Mouse (Mus musculus): ENCODE results near the gene Nr5a1.

Nr5a1 gene

DNA sequence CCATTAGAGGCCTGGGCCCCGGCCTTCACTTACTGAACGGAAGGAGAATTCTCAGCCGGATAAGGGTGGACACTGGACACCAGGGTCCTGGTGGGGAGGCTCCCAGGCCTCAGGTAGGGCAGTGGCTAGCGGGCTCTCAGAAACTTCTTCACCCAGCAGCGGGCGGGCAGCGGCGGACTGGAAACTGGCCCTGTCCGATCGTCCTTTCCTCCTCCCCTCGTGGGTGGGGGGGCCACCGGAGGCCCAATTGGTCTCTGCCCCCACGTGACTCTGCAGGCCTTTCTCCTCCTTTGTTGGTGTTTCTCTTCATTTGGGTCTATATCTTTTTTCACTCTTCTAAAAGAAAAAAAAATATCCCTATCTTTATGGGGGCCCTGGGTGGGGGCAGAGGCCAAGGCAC is at the start of gene Nr5a1:
Gene Nr5a1, minus strand, starts transcription at position 219 of the 400 bp plus-strand sequence.
- in situ Hi-C loops (cut with MboI) = no loop called here

DNA sequence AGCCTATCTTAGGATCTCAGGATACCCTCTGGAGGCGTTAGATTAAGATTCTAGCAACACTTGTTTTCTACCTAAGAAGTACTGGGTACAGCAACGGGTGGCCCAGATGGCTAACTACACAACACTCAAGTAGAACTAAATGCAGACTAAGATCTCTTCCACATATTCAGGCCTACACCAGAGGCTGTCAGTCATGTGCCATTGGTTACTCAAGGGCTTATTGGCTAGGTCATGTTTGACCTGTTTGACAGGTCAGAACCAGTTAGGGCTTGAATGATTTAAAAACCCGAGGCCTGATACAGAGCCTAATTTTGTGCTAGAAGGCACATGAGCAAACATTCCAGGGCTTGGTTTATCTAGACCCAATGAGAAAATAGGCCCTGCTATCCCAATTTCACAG is 25.5 kb upstream of the Nr5a1 start:
- in situ Hi-C loops (cut with MboI) = no loop called here

DNA sequence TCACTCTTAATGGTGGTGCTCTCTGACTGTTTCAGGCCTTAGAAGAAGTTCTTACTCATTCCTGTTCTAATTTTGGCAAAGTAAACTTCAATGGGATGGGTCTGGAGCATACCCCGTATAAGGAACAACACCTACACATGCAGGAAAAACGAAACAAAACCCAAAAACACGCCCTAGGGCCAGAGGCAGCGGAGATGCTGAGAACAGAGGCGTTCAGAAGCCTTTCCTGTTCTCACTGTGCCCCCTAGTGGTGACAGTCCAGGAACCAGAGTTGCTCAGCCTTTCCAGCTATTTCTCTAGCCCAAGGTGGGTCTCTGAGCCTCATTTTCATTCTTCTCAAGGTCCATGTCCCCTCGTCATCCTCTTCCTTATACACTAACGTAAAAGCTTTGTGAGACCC is 25.1 kb upstream of the Nr5a1 start:
- in situ Hi-C loops (cut with MboI) = no loop called here

DNA sequence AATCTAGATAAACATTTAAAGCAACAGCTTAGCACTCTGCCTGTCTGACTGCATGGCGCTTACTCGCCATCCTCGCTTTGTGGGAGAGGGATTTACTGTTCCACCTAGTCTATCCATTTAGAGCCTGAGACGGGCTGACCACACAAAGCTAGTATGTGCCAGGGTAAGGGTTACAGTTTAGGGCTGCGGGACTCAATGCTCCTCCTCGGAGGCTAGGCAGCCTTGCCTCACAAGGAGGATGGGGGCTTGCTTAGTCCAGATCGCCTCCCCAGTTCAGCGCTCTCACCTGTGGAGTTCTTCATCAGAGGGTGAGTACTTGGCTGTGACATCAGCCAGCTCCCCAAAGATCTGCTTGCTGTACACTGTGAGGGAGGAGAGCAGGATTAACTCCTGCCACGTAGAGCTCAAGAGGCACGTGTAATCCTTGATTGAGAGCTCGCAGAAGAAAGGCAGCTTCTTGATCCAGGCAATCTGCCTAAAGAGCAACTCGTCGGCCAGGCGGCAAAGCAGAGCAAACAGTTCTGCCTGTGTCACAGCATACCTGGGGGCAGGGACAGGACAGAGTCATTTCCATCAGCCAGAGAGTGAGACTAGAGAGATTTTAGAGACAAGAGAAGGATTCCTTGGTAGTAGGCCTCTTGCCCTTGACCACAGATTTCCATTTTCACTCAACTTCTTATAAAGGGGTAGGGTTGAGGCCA is 24.4 kb upstream of the Nr5a1 start:
- in situ Hi-C loops (cut with MboI) = no loop called here

DNA sequence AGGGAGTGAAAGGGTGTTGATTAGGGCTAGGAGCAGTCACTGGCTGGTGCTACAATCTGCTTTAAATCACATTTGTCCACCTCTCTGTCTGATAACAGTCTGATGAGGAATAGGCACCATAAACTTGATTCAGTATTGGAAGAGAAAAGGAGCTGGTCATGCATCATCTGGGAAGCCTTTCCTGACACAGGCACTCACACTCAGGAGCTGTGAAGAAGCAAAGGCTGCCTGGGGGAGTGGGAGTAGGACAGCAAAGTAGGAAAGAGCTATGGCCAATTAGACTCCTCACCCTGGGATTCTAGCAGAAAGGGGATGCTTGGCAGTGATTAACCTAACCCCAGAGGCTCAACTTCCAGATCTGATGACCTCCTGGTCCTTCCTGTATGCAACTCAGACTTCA is 21.4 kb upstream of the Nr5a1 start:
- in situ Hi-C loops (cut with MboI) = no loop called here

DNA sequence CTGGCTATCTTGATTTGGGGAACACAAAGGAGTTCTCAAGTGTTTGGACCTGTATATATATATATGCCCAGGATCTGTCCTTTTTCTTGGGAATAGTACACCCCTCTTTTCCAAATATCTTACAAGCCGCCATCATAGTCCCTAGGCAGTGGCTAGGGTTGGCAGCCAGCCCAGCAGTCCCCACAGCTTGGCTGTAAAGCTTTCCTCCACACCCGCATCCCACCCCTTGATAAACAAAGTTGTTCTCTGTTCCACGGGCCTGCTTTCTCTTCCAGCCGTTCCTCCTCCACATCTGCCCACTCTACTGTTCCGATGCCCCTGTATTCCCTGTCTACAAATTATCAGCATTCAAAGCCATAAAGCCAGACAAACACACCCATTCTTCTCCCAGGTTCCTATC is 20.4 kb upstream of the Nr5a1 start:
- in situ Hi-C loops (cut with MboI) = no loop called here

DNA sequence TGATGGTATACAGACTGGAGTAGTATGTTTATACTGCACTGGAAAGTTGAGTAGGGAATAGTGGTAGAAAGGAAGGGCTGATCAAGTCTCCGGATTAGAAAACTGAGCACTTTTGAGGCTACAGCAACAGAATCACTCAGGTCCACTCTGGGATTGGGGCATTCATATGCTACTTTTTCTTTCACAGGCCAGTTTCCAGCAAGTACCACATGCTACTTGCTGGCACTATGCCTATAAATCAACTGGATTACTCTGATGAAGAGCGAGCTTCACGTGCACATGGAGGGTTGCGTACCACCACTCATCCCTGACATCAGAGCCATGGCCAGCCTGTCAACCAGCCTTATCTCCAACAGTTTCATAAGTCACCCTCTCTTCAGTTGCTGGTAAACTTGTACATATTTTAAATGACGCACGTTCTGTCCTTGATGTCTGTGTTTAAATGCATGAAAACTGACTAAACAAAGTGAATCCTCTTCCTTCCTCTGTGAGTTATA is 16.0 kb upstream of the Nr5a1 start:
- in situ Hi-C loops (cut with MboI) = no loop called here

DNA sequence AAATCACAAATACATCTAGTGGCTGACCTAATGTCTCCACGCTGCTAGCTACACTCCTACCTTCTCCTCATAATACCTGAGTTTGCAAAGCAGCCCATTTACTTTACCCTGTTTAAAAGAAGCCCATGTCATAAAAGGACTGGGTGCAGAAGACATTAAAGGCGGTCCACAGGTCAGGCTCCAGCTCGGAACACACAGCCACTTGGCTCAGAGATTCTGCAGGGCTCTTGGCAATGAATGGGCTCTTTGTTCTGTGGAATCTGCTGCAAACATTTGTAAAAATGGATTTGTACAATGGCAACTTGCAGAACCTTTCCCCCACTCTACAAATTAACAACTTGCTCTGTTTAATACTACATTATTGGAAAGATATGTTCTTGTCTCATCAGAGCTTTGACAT is 11.1 kb upstream of the Nr5a1 start:
- in situ Hi-C loops (cut with MboI) = no loop called here

DNA sequence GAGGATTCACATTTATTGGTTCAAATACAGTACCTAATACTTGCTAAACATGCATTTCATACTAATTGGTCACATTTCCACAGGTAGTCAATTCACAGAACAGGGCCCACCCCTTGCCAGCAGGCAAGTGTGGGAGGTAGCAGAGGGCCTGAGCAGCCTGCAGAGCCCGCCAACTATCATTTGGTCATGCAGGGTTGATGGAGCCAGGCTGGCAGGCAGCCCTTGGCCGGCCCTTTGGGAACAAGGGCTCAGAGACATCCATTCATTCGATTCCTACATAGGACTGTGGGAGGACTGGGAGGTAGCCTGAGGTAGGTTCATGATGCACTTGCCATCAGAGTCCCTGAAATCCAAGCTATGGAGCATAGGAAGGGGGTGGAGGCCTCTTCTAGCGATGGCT is 9.0 kb upstream of the Nr5a1 start:
- in situ Hi-C loops (cut with MboI) = no loop called here

DNA sequence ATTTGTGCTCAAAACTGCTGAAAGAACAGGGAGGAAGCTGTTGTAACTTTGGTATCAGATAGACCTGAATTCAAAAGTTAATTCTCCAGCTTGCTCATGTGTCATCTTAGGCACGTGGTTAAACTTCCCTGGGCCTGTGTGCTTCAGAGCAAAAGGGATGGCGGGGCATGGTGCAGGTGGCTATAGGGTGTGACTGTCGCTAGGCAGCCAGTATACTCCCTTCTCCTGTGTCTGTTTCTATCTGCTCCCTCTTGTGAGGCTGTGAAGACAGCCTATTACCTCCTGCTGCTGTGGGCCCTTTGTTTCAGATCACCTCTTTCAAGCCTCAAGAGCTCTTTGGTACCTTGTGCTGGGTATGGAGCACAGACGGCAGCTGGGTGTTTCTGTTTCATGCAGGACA is 7.7 kb upstream of the Nr5a1 start:
- in situ Hi-C loops (cut with MboI) = no loop called here

DNA sequence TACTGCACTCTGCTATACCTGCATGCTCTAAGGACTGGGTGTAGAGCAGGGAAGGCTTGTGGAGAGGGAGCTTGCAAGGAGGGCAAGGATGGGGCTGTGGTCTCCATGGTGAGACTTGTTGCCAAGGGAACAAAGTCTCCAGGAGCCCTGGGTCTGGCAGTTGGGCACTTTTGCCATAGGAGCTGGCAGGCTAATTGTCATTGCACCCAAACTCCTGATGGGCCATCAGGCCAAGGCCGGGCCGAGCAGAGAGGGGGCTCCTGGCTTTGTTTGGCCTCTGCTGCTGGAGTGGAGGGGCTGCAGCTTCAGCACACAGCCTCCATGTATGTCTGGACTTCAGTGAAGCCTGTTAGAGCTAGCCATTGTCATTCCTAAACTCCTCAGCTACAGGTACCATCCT is 6.3 kb upstream of the Nr5a1 start:
- in situ Hi-C loops (cut with MboI) = no loop called here

DNA sequence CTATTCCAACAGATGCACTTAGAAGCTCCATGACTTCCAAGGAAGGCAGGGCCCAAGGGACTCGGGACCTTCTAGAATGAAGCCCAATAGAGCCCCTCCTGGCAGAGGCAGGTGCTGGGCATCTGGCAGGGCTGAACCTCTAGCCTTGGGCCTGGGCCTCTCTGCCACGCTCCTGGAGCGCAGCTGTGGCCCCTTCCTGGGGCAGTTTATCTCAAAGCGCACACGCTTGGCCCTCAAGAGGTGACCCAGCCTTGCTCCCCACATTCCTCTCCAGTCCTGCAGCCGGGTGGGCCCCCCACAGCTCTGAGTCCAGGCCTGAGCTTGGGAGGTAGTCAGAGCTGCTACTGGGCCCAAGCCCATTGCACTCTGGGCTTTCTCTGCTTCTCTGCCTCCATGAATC is 5.0 kb upstream of the Nr5a1 start:
- in situ Hi-C loops (cut with MboI) = no loop called here

DNA sequence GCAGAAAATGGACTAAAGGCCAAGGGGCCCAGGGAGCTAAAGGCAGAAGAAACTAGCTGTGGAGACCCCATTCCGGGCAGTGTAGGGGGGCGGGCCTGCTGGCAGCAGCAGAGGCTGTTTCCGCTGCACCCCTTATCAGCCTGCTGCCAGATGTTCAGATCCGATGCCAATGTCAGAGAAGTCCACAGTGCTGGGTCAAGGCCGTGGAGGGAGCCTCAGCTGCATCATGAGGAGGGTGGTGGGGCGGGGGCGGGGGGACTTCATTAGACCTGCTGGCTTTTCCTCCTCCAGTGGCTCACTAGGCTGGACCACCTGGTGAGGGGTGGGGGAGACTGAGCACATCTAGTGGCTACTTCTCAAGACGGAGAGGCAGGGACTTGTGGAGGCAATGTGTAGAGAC is 4.3 kb upstream of the Nr5a1 start:
- in situ Hi-C loops (cut with MboI) = no loop called here

DNA sequence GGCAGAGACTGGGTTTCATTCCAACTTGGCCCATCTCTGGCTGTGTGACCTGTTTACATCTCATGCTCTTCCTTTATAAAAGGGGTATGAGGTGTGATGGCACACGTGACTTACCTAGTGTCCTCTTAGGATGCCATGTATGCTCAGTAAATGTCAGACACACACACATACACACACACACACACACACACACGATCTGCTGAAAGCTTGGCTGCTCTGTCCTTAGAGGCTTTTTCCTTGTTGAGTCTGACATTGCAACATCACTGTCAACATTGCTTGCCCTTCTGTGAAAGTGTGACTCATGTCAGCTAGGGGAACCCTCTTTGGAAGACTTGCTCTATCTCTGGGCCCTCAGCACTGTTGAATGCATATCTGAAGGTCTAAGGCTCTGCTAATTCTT is 3.1 kb upstream of the Nr5a1 start:
- in situ Hi-C loops (cut with MboI) = no loop called here

DNA sequence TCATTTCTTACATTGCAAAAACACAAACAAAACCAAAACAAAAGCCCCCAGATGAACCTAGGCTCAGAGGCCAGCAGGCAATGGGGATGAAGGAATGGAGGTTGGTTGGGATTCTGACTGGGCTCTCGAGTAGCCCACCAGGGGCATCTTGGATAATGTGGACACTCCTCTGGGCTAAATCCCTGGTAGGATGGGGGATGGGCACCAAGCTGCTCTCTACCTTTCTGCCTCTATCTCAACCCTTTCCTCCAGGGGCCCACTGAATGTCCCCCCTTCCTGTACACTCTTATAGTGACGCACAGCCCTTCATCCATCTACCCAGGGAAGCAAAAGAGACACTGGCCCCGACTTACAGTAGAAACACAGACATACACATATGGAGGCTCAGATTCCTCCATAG is 746 bp downstream of the Nr5a1 start:
- in situ Hi-C loops (cut with MboI) = no loop called here

DNA sequence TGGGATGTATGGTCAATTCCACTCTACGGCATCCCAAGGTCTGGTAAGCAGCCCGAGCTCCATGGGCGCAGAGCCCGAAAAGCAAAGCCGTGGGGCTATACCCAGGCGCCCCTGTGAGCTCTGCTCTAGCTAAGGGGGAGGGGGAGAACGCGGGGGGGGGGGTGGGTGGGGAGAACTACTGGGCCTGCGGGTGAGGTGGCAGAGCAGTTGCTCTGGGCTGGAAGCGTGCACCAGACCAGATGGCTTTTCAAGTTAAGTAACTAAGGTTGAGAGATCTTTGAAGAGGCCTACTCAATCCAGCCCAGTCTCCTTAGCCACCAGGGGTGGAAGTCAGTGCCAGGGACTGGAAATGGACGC is 1.6 kb downstream of the Nr5a1 start:
- in situ Hi-C loops (cut with MboI) = no loop called here

DNA sequence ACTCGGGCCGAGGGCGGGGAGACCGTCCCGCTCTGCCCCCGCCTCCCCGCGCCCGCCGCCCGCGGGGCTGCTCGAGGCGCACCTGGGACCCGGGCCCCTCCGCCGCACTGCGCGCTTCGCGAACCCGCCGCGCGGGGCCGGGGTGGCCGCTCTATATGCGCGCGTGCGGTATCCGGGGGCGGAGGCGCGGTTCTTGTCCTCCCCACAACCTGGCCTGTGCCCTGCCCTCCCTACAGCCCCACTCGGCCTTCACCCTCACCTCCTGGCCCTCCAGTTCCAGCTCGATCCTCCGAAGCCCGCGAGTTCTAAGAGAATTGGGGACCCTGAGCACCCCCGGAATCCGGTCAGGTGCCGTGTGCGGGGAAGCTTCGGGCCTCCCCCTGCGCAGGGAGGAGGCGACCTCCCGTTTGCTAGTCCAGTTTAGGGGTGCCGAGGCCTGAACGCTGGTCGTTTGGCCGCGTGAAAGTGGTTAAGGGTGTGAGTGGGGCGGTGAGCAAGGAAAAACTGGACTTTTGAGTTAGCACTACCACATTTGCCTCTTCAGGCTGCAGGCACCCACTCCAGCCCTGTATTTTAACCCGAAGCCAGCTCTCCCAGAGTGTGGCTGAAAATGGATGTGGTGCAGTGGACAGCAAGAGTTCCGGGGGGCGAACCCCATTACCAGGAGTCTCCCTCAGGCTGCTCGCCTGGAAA is 2.1 kb downstream of the Nr5a1 start:
- in situ Hi-C loops (cut with MboI) = no loop called here

DNA sequence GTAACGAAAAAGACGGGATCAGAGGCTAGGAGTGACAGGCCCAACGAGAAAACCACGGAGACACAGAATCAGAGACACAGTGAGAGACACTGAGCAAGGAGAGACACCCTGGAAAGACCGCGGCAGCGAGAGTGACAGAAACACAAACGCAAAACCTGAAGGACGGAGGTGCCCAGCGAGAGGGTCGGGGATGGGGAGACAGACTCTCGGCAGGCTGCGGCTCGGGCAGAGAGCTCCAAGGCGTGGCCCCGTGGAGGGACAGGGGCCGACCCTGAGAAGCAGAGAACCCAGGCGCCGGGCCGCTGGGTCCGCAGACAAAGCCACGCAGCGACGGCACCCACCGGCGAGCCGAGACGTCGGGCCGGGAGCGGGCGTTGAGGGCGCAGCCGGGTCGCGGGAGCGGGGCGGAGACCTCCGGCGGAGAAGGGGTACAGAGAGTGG is 2.9 kb downstream of the Nr5a1 start:
- in situ Hi-C loops (cut with MboI) = no loop called here

DNA sequence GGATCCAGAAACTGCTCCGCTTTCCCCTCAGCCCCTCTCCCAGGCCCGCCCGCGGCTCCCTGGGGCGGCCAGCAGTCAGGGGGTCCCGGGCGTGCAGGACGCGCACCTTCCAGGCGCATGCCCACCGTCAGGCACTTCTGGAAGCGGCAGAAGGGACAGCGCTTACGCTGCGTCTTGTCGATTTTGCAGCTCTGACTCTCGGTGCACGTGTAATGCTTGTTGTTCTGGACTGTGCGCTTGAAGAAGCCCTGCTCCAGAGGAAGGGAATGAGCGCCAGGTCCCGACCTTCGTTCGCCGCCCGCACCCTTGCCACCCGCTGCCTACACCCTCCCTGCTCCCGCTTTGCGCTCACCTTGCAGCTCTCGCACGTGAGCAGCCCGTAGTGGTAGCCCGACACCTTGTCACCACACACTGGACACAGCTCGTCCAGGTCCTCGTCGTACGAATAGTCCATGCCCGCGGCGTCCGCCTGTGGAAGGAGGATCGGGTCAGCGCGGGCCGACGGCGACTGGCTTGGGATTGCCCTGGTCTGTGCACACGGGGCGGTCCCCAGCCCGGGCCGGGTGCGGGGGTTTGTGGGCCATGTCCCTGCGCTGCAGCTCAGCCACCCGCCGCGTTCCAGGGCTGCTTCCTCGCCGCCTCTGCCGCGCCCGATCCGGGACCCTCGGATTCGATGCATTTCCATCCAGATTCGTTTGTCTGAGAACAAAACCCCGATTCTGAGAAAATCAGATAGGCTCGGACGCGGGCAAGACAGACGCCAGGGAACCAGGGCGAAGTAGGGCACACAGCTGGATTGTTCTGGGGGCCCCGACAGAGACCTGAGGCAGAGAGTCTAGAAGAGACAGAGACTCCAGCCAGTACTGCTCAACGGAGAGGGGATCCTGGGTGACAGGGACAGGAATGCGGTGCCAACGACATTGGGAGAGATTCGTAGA is 3.8 kb downstream of the Nr5a1 start:
- in situ Hi-C loops (cut with MboI) = no loop called here

DNA sequence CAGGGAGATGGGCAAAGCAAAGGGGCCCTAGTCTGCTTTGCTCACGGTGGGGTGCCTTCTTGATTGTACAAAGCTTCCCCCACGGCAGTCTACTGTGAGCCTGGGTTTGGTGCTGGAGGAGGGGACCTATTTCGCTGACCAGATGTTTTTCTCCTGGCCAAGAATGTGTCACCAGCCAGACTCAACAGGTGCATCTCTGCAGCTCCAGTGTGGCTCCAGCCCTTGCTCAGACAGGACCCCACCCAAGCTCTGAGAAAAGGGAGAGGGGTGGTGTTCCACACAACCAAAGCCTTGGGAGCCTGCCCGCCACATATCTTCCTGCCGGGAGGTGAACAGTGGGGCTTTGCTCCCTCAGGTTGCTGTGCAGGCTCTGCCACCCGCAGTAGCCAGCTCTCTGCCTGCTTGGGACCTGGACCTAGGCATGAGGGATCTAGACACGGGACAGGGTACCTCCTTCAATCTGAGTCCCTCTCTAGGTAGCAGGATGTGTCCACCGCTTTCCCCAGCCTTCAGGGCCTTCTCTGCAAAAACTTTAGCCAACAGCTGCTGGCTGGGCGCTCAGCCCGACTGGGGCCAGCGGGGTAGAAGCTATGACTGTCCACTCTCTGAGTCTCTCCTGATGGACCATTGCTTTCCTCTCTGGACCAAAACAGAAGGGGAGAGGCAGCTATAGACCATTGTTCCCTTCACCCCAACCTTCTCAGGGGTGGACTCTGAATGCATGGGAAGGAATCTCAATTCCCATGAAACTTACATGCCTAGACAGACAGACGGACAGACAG is 5.2 kb downstream of the Nr5a1 start:
- in situ Hi-C loops (cut with MboI) = no loop called here

DNA sequence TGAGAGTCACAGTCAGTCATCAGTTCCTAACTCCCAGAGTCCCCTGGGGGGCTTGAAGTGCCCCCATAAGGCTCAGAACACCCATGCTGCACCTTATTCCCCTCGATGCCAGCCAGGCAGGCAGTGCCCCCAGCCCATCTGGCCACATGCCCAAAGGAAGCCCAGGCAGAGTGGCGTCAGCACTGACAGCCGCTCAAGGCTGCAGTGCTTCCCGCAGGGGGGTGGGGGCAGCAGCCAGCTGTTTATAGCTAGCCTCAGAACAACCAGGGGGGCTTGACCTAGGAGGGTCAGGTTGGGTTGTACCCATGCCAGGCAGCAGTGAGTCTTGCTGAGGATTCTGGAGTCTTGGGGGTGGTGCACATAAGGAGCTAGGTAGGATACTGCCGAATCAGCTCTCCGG is 7.7 kb downstream of the Nr5a1 start:
- in situ Hi-C loops (cut with MboI) = no loop called here

DNA sequence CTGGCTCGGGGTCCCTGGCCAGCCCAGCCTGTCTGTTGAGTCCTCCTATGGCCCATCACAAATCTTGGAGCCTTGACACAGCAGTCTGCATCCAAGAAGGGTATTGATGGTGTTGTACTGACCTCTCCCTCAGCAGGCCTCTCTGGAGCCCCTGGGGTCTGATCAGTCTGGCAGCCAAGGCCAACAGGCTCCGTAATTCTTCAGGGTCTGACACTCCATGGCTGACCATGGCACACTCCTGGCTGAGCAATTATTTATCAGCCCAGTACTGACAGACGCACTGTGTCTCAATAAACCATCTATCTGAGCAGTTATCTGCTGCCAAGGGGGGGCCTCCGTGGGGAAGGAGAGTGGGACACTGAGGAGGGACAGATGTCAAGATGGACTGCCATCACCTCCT is 9.3 kb downstream of the Nr5a1 start:
- in situ Hi-C loops (cut with MboI) = no loop called here
